Mouse (Mus musculus): ENCODE results near the gene Tirap. TPM values are rescaled to one million over a fixed set of nuclear protein-coding genes. Genes with fewer than 3 reads are reported as not detected.
A peak's percentile ranks its signal among the peaks of the same experiment; 100 is the strongest.

The Tirap gene
- polyA plus RNA-seq, 1 experiment from 2014 or later = 12.6 TPM

- DNase-seq (ENCODE audit: low spot score) = peak; percentile 99
- Histone ChIP-seq H3K4me3 (ENCODE audit: low read depth, low read length) (peak within 1 kb of the TSS; percentile 96), H3K4me1 (replicated peaks; ENCODE audit: control insufficient read depth, insufficient read depth) (no peaks in the 10 kb centered on the region), H3K27ac (replicated peaks) (peak within 1 kb of the TSS; percentile 96), H3K36me3 (ENCODE audit: control insufficient read depth, insufficient read depth, low read length) (peaks cover 30% of the 10 kb centered on the region), H3K27me3 (ENCODE audit: control insufficient read depth, insufficient read depth, low read length) (no peaks in the 10 kb centered on the region), H3K9me3 (ENCODE audit: control insufficient read depth, low read length) (no peaks in the 10 kb centered on the region), H3K4me2 (replicated peaks; ENCODE audit: low read depth) (peak within 1 kb of the TSS; percentile 98), H3K9ac (ENCODE audit: low read length) (peak within 1 kb of the TSS; percentile 95)
- ATAC-seq (ENCODE audit: low FRiP score, low TSS enrichment) = peak; percentile 99
- TF ChIP-seq CTCF (IDR thresholded peaks at IDR 0.05; ENCODE audit: low read depth) (no peak), EP300 (optimal IDR thresholded peaks at IDR 0.05) (no peak)
- WGBS = under 1% methylated on average over 72 of the region's 72 CpGs
These were observed 10.7 kb upstream of the Tirap start, which contains the start of gene Foxred1 for GRCm38 (mm10) chr9:35210542-35211474. Gene Foxred1, minus strand, starts transcription at chr9:35211055.

GRCm38 (mm10) chr9:35204421-35204820, 4.3 kb upstream of the Tirap start:
- H3K9me3 ChIP-seq (ENCODE audit: control insufficient read depth, low read length) = no peaks in the 10 kb centered on the region
- no peaks in the 10 kb centered on the region for H3K4me1 ChIP-seq (replicated peaks; ENCODE audit: control insufficient read depth, insufficient read depth)
- H3K4me3 ChIP-seq (ENCODE audit: low read depth, low read length) = no peak overlapping the region
- H3K4me2 ChIP-seq (replicated peaks; ENCODE audit: low read depth) = no peak overlapping the region
- peaks cover 19% of the 10 kb centered on the region for H3K36me3 ChIP-seq (ENCODE audit: control insufficient read depth, insufficient read depth, low read length)
- H3K9ac ChIP-seq (ENCODE audit: low read length) = no peak overlapping the region
- ATAC-seq (ENCODE audit: low FRiP score, low TSS enrichment) = no peak
- no peaks in the 10 kb centered on the region for H3K27me3 ChIP-seq (ENCODE audit: control insufficient read depth, insufficient read depth, low read length)
- WGBS = 96% methylated on average over 2 of the region's 2 CpGs
- no peak overlapping the region for H3K27ac ChIP-seq (replicated peaks)
- DNase-seq (ENCODE audit: low spot score) = no peak
- TF ChIP-seq EP300 (optimal IDR thresholded peaks at IDR 0.05) (no peak), CTCF (IDR thresholded peaks at IDR 0.05; ENCODE audit: low read depth) (no peak)

- H3K27me3 ChIP-seq (ENCODE audit: control insufficient read depth, insufficient read depth, low read length) = no peaks in the 10 kb centered on the region
- no peaks in the 10 kb centered on the region for H3K4me1 ChIP-seq (replicated peaks; ENCODE audit: control insufficient read depth, insufficient read depth)
- no peak overlapping the region for H3K9ac ChIP-seq (ENCODE audit: low read length)
- no peak overlapping the region for H3K4me3 ChIP-seq (ENCODE audit: low read depth, low read length)
- H3K36me3 ChIP-seq (ENCODE audit: control insufficient read depth, insufficient read depth, low read length) = peaks cover 19% of the 10 kb centered on the region
- no peak for DNase-seq (ENCODE audit: low spot score)
- no peak overlapping the region for H3K4me2 ChIP-seq (replicated peaks; ENCODE audit: low read depth)
- 56% methylated on average over 3 of the region's 3 CpGs for WGBS
- TF ChIP-seq EP300 (optimal IDR thresholded peaks at IDR 0.05) (no peak), CTCF (IDR thresholded peaks at IDR 0.05; ENCODE audit: low read depth) (no peak)
- no peak for ATAC-seq (ENCODE audit: low FRiP score, low TSS enrichment)
- no peak overlapping the region for H3K27ac ChIP-seq (replicated peaks)
- no peaks in the 10 kb centered on the region for H3K9me3 ChIP-seq (ENCODE audit: control insufficient read depth, low read length)
These were observed 3.4 kb upstream of the Tirap start for GRCm38 (mm10) chr9:35203536-35203935.

GRCm38 (mm10) chr9:35200529-35201060, 504 bp upstream of the Tirap start:
- no peak for ATAC-seq (ENCODE audit: low FRiP score, low TSS enrichment)
- H3K27me3 ChIP-seq (ENCODE audit: control insufficient read depth, insufficient read depth, low read length) = no peaks in the 10 kb centered on the region
- H3K9me3 ChIP-seq (ENCODE audit: control insufficient read depth, low read length) = no peaks in the 10 kb centered on the region
- H3K4me2 ChIP-seq (replicated peaks; ENCODE audit: low read depth) = peak overlapping the region; percentile 85
- DNase-seq (ENCODE audit: low spot score) = no peak
- no peak for TF ChIP-seq CTCF (IDR thresholded peaks at IDR 0.05; ENCODE audit: low read depth)
- no peak for TF ChIP-seq EP300 (optimal IDR thresholded peaks at IDR 0.05)
- H3K36me3 ChIP-seq (ENCODE audit: control insufficient read depth, insufficient read depth, low read length) = 0 out of 2 replicates have a peak, but pooled peaks cover 5% of the 10 kb centered on the region
- H3K27ac ChIP-seq (replicated peaks) = no peak overlapping the region
- 41% methylated on average over 9 of the region's 9 CpGs for WGBS
- H3K4me1 ChIP-seq (replicated peaks; ENCODE audit: control insufficient read depth, insufficient read depth) = no peaks in the 10 kb centered on the region
- H3K4me3 ChIP-seq (ENCODE audit: low read depth, low read length) = peak overlapping the region; percentile 72
- peak overlapping the region; percentile 86; the same call in 1 of the 2 replicates for H3K9ac ChIP-seq (ENCODE audit: low read length)

GRCm38 (mm10) chr9:35198945-35199771, 933 bp downstream of the Tirap start:
- no peak for DNase-seq (ENCODE audit: low spot score)

More at GRCm38 (mm10) chr9:35198945-35199771, 933 bp downstream of the Tirap start:
- no peaks in the 10 kb centered on the region for H3K9me3 ChIP-seq (ENCODE audit: control insufficient read depth, low read length)
- no peak for TF ChIP-seq EP300 (optimal IDR thresholded peaks at IDR 0.05)
- TF ChIP-seq CTCF (IDR thresholded peaks at IDR 0.05; ENCODE audit: low read depth) = no peak
- H3K27ac ChIP-seq (replicated peaks) = peak overlapping the region; percentile 94
- no peaks in the 10 kb centered on the region for H3K4me1 ChIP-seq (replicated peaks; ENCODE audit: control insufficient read depth, insufficient read depth)
- ATAC-seq (ENCODE audit: low FRiP score, low TSS enrichment) = peak; percentile 71
- no peaks in the 10 kb centered on the region for H3K27me3 ChIP-seq (ENCODE audit: control insufficient read depth, insufficient read depth, low read length)
- no peaks in the 10 kb centered on the region for H3K36me3 ChIP-seq (ENCODE audit: control insufficient read depth, insufficient read depth, low read length)
- H3K4me2 ChIP-seq (replicated peaks; ENCODE audit: low read depth) = peak overlapping the region; percentile 85
- WGBS = 24% methylated on average over 18 of the region's 18 CpGs
- H3K9ac ChIP-seq (ENCODE audit: low read length) = peak overlapping the region; percentile 86
- H3K4me3 ChIP-seq (ENCODE audit: low read depth, low read length) = peak overlapping the region; percentile 72

Measured in stomach, postnatal 0 days (tissue).